Mouse (Mus musculus) cortical plate, adult 2 months (tissue): ENCODE measurements at regions not wholly inside any gene's neighbourhood (a gene's known extent, or its start where the extent isn't known, plus 50 kb on each side); places are given as distances from the start of the nearest gene placed in this dataset.

Source experiments
- H3K27ac ChIP-seq: fragments of 200-500 bp; 2 replicates; pipeline ENCODE4 v1.5.1; 2012; ENCODE audit warnings: low read length, control low read depth, inconsistent platforms; ENCODE audit not compliant: insufficient read depth
- H3K4me1 ChIP-seq: fragments of 200-500 bp; 2 replicates; pipeline ENCODE4 v1.6.1; 2011; ENCODE audit warnings: low read length; ENCODE audit not compliant: control insufficient read depth, insufficient read depth
- H3K4me3 ChIP-seq: fragments of 200-500 bp; 2 replicates; pipeline ENCODE4 v1.5.1; 2011; ENCODE audit warnings: mild to moderate bottlenecking, low read length, control low read depth; ENCODE audit not compliant: insufficient read depth
- CTCF ChIP-seq: fragments of 200-500 bp; IDR thresholded peaks from 2 replicates; pipeline ENCODE4 v1.5.1; 2011; ENCODE audit warnings: mild to moderate bottlenecking, control low read depth, low read length; ENCODE audit not compliant: insufficient read depth; ENCODE audit errors: extremely low read depth
- POLR2A ChIP-seq: fragments of 200-500 bp; IDR thresholded peaks from 2 replicates; pipeline ENCODE4 v1.6.1; 2011; ENCODE audit warnings: mild to moderate bottlenecking, low read length, control low read depth; ENCODE audit not compliant: insufficient read depth; ENCODE audit errors: extremely low read depth

DNA sequence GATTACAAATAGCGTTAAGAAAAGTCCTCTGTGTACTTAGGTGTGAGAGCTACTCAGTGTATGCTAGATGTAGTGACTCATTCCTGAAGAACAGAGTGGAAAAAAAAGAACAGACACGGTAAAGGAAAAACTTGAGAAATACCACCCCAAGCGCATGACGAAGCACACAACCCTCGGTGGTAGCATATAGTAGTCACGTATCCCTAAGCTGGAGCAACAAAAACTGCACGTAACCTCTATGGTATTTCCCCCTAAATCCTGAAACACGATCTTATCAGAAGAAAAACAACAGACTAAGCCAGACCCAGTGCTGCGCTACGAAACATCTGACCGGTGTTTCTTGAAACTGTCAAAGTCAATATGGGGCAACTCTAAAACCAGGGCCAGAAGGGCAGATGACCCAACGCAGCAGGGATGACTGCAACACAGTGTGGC, 162.0 kb downstream of the Cysltr2 start:
- Histone ChIP-seq H3K4me1 (no peaks in the 10 kb centered on the region), H3K27ac (no peak overlapping the region), H3K4me3 (no peak overlapping the region)
- no peak for TF ChIP-seq POLR2A
- TF ChIP-seq CTCF, result no peak

DNA sequence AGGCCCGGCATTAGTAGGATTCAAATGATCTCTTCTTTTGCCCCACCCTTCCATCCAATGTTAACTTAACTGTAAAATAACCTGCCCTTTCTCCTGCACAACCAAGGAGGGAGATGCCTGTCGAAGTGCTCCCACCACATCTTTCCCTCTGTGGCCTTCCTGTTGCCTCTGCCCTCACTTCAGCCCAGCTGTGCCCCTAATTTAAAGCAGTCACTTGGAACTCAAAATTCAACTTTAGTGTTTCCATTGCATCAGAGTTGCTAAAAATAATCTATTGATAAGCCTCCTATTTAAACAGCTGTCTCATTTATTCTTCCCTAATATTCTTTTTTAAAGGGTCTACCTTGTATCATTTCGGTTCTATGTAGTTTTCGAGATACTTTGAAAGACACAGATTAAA, 163.1 kb downstream of the Cysltr2 start:
- Histone ChIP-seq H3K4me3 (no peak overlapping the region), H3K4me1 (no peaks in the 10 kb centered on the region), H3K27ac (no peak overlapping the region)
- no peak for TF ChIP-seq CTCF
- TF ChIP-seq POLR2A, result no peak

DNA sequence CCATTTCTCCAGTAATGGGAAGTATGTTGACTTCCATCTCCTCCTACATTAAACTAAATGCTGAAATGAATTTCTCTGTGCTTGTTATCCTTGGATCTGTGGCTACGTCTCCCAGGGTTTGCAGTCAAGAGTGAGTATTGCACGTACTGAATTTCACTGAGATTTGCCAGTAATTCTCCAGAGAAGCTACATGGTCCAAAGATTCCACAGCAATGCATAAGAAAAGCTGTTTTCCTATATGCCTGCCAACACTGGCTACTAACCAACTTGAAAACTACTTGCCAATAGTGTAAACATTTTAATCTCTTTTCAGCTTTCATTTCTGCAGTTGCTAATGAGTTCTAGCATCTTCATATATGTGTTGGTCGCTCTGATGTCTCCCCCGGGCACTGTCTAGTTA, 164.4 kb downstream of the Cysltr2 start:
- no peak overlapping the region for H3K27ac ChIP-seq
- H3K4me3 ChIP-seq, result no peak overlapping the region
- no peaks in the 10 kb centered on the region for H3K4me1 ChIP-seq
- TF ChIP-seq POLR2A, result no peak
- no peak for TF ChIP-seq CTCF

DNA sequence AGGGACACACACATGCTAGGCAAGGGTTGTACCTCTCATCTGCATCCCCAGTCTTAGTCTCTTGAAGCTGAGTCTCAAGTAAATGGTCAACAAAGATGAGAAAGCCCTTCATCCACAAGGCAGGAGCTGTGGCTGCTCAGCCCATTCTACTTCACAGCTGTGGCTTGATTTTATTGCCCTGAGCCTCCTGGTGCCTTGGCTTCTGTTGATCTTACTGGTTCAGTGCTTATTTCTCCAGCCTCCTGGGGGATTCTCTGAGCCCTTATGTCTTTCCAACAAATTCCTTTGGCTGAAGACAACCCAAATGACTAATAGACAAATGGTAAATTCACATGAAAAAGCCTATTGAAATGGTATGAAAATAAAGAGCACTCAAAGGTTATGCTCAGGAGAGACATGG, 167.3 kb upstream of the Fndc3a start:
- no peak for TF ChIP-seq CTCF
- TF ChIP-seq POLR2A, result no peak
- no peak overlapping the region for H3K4me3 ChIP-seq
- H3K4me1 ChIP-seq, result no peaks in the 10 kb centered on the region
- H3K27ac ChIP-seq, result no peak overlapping the region

DNA sequence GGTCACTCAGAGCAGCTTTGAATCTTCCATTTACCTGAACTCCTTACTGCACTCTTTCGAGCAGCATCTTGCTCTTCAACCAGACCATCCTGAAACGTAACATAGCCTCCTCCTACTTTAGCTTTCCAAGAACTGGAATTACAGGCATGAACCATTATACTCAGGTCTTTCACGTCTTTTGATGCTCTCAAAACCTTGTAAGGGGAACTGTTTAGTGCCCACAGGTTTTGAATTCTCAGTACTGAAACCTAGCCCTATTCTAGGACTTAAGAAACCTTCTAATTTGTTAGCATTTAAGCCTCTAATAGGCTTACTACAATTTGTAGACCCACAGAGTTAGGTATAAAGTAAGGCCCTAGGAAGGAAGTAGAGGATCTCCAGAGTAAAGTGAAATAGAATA, 163.7 kb upstream of the Fndc3a start:
- no peak overlapping the region for H3K4me3 ChIP-seq
- no peak overlapping the region for H3K27ac ChIP-seq
- H3K4me1 ChIP-seq, result peaks cover 2% of the 10 kb centered on the region; the same call in 1 of the 2 replicates
- TF ChIP-seq CTCF (no peak), POLR2A (no peak)

DNA sequence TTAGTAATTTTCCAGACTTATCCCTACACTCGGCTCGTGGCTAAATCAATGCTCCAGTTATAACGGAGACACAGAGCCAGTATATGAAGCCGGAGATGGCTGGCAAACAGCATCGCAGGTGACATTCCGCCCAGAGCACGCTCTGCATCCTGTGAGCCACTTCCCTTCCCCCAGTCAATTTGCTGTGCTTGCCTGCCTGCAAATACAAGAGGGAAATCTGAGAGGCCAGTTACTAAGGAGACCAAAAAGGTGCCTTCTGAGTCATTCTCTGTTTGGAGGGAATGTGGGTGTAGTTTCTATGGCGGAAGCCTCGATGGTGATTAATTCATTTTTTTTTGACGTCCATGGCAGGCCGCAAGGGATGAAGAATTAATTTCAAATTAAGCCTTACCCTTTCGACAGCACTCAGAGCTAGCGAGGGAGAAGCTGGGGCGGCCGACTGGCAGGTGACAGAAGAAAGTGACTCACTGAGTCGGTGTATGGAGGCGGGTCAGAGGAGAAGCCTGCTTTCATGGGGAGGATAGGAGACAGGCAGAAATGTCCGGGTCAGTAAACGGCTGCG, 159.5 kb upstream of the Fndc3a start:
- Histone ChIP-seq H3K4me1 (peaks cover 2% of the 10 kb centered on the region; the same call in 1 of the 2 replicates), H3K27ac (no peak overlapping the region), H3K4me3 (no peak overlapping the region)
- no peak for TF ChIP-seq POLR2A
- no peak for TF ChIP-seq CTCF

DNA sequence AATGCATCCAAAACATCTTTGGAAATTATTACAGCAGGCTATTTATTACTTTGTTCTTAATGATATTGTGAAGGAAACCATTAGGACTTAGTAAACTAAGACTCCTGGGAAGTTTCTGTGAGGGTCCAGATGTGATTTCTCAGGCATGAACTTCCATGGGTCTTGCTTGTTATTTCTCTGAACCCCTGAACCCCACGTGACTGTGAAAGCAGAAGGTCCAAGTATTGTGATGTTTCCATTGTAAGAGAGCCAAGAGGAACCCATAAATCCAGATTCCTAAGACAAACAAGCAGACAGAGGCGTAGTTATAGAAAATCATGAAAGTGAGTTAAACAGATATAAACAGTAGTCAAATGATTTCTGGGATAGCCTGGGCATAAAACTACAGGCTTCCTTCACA, 157.1 kb upstream of the Fndc3a start:
- Histone ChIP-seq H3K4me1 (peaks cover 2% of the 10 kb centered on the region; the same call in 1 of the 2 replicates), H3K27ac (no peak overlapping the region), H3K4me3 (no peak overlapping the region)
- TF ChIP-seq CTCF, result no peak
- TF ChIP-seq POLR2A, result no peak

DNA sequence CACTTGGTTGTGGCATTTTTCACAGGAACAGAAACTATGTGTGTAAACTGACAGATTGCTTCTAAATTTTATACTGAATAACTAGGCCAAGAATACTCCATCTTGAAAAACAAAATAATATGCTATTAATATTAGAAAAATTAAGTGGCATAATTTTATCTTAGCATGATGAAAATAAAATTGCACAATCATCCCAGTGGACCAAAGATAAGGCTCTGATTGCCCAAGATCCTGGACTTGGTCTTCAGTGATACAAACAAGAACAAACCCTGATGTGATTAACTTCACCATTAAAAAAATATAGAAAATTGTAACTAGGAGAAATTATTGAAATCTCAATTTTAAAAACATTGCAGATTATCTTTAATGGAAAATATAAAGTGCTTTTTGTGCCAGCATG, 155.7 kb upstream of the Fndc3a start:
- Histone ChIP-seq H3K27ac (no peak overlapping the region), H3K4me3 (no peak overlapping the region), H3K4me1 (peaks cover 2% of the 10 kb centered on the region; the same call in 1 of the 2 replicates)
- TF ChIP-seq POLR2A (no peak), CTCF (no peak)

DNA sequence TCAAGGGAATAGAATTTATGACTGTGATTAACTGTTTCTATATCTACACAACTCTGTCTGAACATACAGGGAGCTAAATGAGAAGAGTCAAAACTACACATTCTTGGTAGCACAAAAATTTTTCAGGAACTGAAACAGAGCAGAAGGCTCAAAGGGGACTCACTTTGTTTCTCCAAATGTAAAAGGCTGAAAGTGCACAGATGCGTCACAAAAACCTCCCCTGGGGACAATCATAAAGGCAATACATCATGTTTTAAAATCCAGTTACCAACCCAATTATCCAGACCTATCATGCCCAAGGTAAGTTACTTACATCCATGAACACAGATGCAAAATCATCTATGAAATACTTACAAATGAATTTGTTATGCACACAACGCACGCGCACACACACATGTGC, 155.0 kb upstream of the Fndc3a start:
- Histone ChIP-seq H3K27ac (no peak overlapping the region), H3K4me1 (peaks cover 2% of the 10 kb centered on the region; the same call in 1 of the 2 replicates), H3K4me3 (no peak overlapping the region)
- no peak for TF ChIP-seq POLR2A
- no peak for TF ChIP-seq CTCF

DNA sequence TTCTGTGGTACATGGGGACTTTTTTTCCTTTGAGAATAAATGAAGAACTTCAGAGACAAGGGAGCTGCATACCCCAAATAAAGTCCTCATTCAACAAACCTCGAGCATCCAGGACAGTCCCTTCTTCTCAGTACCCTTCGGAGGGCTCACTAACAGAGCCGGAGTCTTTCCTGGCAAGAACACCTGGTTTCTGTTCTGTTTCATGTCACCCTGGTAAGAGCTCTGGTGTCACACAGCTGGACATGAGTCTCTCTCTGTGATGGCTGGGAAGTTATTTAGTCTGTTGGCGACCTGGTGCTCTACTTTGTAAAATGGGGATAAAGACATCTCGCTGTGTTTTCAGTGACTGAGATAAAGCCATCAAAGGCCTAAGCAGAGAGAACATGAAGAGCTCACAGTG, 154.3 kb upstream of the Fndc3a start:
- Histone ChIP-seq H3K4me3 (no peak overlapping the region), H3K27ac (no peak overlapping the region), H3K4me1 (peaks cover 1% of the 10 kb centered on the region; the same call in 1 of the 2 replicates)
- TF ChIP-seq CTCF (no peak), POLR2A (no peak)
